Mouse (Mus musculus) layer of hippocampus, postnatal 14 days (tissue): ENCODE measurements around the gene Mmgt2. TPM values are rescaled to one million over a fixed set of nuclear protein-coding genes. Genes with fewer than 3 reads are reported as not detected.

Source experiments
- DNase-seq, 2 experiments: peaks; one replicate each; pipeline ENCODE4 v3.0.0; 2021 to 2022; ENCODE audit warnings: low spot score in 2 of 2, mixed read lengths in 1 of 2
- long read RNA-seq, 2 experiments: library from polyadenylated mRNA; stranded (forward); transcript quantifications; one replicate each; pipeline ENCODE4 v2.0.0; 2021
- total RNA-seq, 2 experiments: library from RNA; stranded (reverse); gene quantifications; 2 replicates each; pipeline ENCODE4 v1.2.3; 2021

Gene Mmgt2
- 10 to 100 TPM; 14.8 to 17.2 TPM for total RNA-seq
- long read RNA-seq, experiment 1, partial matches to known transcripts, result 0 of 2 reads
- long read RNA-seq, experiment 1, other reads (novel, unspliced or antisense), result 0 of 2 reads
- long read RNA-seq, experiment 2, partial matches to known transcripts, result 1 of 6 reads
- long read RNA-seq, experiment 2, other reads (novel, unspliced or antisense), result 3 of 6 reads

- peak; percentile 87 to 90 for DNase-seq
Observed at GRCm38 (mm10) chr11:62648591-62649391, at the start of gene Mmgt2. TSS of gene Mmgt2 (plus strand) at chr11:62648664.

- DNase-seq, result no peak
Observed at GRCm38 (mm10) chr11:62601732-62602618, 46.5 kb upstream of the Mmgt2 start.

- DNase-seq, result peak; percentile 97 to 98
Observed at GRCm38 (mm10) chr11:62602619-62603311, 45.7 kb upstream of the Mmgt2 start.

GRCm38 (mm10) chr11:62603312-62604056 is 45.0 kb upstream of the Mmgt2 start:
- DNase-seq, result no peak

- DNase-seq, result no peak
Observed at GRCm38 (mm10) chr11:62604123-62604706, 44.2 kb upstream of the Mmgt2 start.

- DNase-seq, result no peak
Observed at GRCm38 (mm10) chr11:62604886-62605618, 43.4 kb upstream of the Mmgt2 start.

- no peak for DNase-seq
Observed at GRCm38 (mm10) chr11:62605619-62606298, 42.7 kb upstream of the Mmgt2 start.

GRCm38 (mm10) chr11:62606299-62607169 is 41.9 kb upstream of the Mmgt2 start:
- no peak for DNase-seq

GRCm38 (mm10) chr11:62607170-62607951 is 41.1 kb upstream of the Mmgt2 start:
- DNase-seq, result no peak

- no peak for DNase-seq
Observed at GRCm38 (mm10) chr11:62607952-62608201, 40.6 kb upstream of the Mmgt2 start.

GRCm38 (mm10) chr11:62608826-62609675 is 39.4 kb upstream of the Mmgt2 start:
- DNase-seq, result no peak

GRCm38 (mm10) chr11:62610304-62610703 is 38.2 kb upstream of the Mmgt2 start:
- DNase-seq, result no peak

GRCm38 (mm10) chr11:62612604-62613003 is 35.9 kb upstream of the Mmgt2 start:
- no peak for DNase-seq

- DNase-seq, result peak; percentile 95 to 97
Observed at GRCm38 (mm10) chr11:62613657-62614365, 34.7 kb upstream of the Mmgt2 start.

GRCm38 (mm10) chr11:62614876-62615410 is 33.5 kb upstream of the Mmgt2 start:
- DNase-seq, result no peak
